Mouse (Mus musculus): Measurements from ENCODE around the gene Fut11.

Gene Fut11

DNA sequence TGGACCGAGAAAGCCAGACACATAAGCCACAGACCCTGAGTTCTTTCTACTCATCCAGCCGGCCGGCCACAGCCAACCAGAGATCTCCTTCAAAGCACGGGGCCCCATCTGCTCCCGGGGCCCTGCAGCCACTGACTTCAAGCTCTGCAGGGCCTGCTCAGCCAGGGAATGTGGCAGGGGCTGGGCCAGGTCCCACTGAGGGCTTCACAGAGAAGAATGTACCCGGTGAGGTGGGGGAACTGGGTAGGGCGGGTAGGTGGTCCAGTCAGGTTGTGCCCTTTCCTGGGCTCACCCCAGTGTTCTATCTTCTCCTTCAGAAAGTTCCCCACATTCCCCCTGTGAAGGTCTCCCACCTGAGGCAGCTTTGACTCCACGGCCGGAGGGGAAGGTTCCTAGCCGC is 23.7 kb downstream of the Fut11 start:
- no peak for DNase-seq (ENCODE audit: low spot score in 2 of 2)

GRCm38 (mm10) chr14:20719767-20720166 is 25.0 kb downstream of the Fut11 start:
- DNase-seq (ENCODE audit: low spot score in 2 of 2), result no peak

GRCm38 (mm10) chr14:20721371-20721770 is 26.6 kb downstream of the Fut11 start:
- no peak for DNase-seq (ENCODE audit: low spot score in 2 of 2)

DNA sequence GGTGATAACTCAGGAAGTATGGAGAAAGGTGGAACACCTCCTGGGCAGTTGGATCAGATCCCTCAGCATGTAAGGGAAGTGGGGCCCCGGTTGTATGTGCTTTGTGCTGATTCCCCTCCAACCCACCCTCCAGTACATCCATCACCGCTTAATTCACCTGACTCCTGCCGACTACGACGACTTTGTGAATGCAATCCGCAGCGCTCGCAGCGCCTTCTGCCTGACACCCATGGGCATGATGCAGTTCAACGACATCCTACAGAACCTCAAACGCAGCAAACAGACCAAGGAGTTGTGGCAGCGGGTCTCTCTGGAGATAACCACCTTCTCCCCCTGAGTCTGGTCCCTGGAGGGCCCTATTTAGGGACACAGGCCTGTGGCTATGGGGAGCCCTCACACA is 28.2 kb downstream of the Fut11 start:
- DNase-seq (ENCODE audit: low spot score in 2 of 2), result no peak

DNA sequence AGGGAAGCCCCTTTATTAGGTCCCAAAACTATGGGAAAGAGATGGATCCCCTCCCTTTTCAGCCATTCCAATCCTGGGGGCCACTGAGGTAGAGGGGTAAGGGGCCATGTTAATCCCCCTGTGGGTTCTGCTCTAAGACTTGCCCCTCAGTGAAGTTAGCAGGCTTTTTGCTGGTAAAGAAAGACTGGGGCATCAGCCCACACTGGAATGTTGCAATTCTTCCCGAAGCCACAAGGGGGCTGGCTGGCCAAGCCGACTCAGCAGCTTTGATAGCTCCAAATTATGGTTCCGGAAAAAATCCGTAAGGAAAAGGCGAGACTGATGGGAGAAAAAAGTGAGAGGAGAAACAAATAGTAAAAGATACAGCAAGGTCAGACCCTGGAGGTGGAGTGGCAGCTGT is 29.3 kb downstream of the Fut11 start:
- DNase-seq (ENCODE audit: low spot score in 2 of 2), result peak; percentile 42 to 55

- no peak for DNase-seq (ENCODE audit: low spot score in 2 of 2)
Observed at GRCm38 (mm10) chr14:20725660-20726339, 31.0 kb downstream of the Fut11 start.

DNA sequence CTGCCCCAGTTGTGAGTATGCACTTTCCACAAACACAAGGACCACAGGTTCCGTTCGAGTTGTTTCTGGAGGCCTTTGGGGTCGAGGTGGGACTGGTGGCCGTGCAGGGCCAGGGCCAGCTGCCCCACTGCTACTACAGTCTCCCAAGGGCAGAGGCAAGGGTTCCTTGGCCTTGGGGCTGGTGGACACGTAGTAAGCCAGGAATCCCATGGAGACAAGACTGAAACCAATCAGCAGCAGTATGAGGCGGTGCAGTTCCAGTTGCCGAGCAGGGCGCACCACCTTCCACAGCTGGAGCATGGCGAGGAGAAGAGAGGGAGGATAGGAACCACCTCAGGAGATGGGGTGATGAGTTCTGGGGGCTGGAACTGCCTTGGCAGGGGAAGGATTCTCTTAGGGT is 35.1 kb downstream of the Fut11 start:
- DNase-seq (ENCODE audit: low spot score in 2 of 2), result no peak

- DNase-seq (ENCODE audit: low spot score in 2 of 2), result no peak
Observed at GRCm38 (mm10) chr14:20730853-20731602, 36.3 kb downstream of the Fut11 start.

GRCm38 (mm10) chr14:20733041-20733951 is 38.5 kb downstream of the Fut11 start:
- no peak for DNase-seq (ENCODE audit: low spot score in 2 of 2)

GRCm38 (mm10) chr14:20733952-20734774 is 39.4 kb downstream of the Fut11 start, which contains the start of gene Ndst2:
Ndst2 (minus strand) TSS chr14:20734562.
- DNase-seq (ENCODE audit: low spot score in 2 of 2), result peak; percentile 60 to 68

- DNase-seq (ENCODE audit: low spot score in 2 of 2), result no peak
Observed at GRCm38 (mm10) chr14:20735052-20735451, 40.3 kb downstream of the Fut11 start.

DNA sequence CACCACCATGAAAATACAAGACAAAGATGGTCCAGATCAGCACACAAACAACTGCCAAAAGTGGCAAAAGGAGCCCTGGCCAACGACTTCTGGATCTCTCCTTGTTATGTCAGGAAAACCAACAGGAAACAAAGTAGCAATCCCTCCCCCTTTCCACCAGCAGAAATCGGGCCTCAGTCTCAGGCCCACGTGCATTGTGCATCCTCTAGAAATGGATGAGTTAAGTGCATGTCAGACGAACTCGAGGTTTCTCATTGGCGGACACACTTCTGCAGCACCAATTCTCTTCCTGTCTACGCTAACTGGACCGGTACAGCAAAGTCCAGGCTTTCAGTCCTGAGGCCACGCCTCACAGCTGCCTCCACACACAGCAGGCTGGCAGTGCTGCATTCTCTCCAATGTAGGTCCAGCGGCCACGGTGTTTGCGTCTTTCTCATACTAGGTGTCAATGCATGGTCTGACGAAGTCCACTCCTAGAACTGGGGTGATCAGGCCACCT is 41.2 kb downstream of the Fut11 start:
- DNase-seq (ENCODE audit: low spot score in 2 of 2), result no peak

- DNase-seq (ENCODE audit: low spot score in 2 of 2), result no peak
Observed at GRCm38 (mm10) chr14:20737306-20737705, 42.5 kb downstream of the Fut11 start.

GRCm38 (mm10) chr14:20738511-20738910 is 43.7 kb downstream of the Fut11 start:
- DNase-seq (ENCODE audit: low spot score in 2 of 2), result no peak

- no peak for DNase-seq (ENCODE audit: low spot score in 2 of 2)
Observed at GRCm38 (mm10) chr14:20741301-20741700, 46.5 kb downstream of the Fut11 start.

DNA sequence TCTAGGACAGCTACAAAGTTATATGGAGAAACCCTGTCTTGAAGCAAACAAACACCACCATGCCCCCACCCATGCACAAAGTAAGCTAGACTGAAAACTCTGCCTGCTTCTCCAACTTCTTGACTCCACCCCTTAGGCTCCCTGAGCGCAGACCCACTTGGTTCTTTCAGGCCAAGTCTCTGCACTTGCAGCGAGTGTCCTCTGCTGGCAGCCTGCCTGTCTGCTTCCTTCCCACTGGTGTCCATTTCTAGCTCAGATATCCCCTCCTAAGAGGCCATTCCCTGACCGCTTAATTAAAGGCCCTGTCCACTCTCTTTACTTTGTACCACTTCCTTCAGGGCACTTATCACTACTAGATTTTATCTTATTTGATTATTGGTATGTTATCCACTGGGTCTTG is 48.8 kb downstream of the Fut11 start:
- no peak for DNase-seq (ENCODE audit: low spot score in 2 of 2)

DNA sequence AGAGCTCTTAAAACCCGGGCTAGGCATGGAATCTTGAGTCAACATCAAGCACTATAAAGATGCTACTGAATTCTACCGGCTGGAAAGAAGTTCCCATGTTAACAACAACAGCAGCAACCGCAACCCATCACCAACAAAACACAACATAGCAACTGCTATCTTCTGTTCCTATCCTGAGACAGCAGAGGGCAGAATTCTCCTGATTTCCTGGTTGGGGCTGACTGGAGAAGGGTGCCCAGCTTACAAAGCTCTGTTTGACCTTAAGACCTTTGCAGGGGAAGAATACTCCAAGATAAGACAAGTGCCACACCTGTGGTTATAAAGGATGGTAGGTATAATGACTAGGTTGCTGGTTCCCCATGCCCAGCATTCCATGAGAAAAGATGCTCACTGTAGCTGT is 52.2 kb downstream of the Fut11 start:
- DNase-seq (ENCODE audit: low spot score in 2 of 2), result no peak

GRCm38 (mm10) chr14:20748388-20748787 is 53.6 kb downstream of the Fut11 start:
- no peak for DNase-seq (ENCODE audit: low spot score in 2 of 2)

DNA sequence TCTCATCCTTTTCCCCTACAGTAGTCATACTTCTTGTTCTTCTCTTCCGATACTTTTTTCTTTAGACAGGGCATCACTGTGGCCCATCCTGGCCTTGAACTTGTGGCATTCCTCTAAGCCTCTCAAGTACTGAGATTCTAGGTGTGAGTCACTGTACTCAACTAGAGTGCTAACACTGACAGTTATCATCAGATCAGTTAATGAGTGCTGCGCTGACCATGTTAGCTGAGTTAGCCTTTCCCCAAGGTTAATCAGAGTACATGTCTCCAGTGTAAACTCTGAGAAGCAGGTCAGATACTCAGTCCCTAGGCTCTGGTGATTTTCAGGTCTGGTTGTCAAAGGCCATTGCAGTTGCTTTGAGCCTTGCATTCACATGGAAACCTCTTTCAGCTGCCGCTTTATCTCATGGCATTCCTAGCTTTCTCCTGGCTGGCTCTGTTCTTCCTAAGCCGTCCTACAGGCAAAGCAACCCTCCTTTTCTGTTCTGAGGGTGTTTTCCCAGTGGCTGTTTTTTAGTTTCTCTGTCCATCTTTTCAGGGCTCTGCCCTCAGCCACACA is 54.8 kb downstream of the Fut11 start:
- no peak for DNase-seq (ENCODE audit: low spot score in 2 of 2)

DNA sequence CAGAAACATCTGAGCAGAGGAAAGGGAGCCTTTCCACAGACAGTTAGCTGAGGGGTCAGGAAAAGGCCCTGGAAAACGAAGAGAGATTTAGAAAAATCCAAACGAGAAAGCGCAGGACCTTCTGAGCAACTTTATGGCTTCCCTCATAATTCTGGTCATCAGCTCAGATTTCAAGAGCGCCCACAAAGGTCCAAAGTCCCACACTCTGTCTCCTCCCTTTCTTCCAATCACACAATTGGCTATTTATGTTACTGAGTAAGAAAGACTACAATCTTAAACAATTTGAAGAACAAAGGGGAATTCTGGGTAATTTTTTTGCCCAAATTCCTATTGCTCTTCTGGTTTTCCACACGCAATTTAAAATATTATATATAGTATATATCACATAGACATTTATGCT is 55.7 kb downstream of the Fut11 start:
- DNase-seq (ENCODE audit: low spot score in 2 of 2), result no peak
